ENCODE assay signal across 16 mouse cellular contexts in the genomic region with DNA sequence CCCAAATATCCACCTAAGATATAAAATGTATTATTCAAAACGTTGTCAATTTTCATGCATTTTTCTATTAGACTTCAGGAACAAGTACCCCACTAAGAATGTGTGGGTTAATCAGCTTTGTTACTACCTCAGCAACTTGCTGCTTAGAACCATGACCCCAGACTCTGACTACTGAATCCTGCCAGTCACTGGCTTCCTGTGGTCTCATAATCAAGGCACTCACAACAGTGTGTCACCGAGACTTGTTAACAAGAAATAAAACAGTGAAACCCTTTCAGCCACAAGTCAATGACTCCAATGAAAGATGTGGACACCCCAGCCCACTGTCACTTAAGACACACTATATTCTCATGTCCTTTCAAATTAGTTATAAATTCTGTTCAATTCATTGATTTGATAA.
"Had no signal": no experiment of that assay in that cellular context is flagged by ENCODE, and none has a peak within 500 bp of the region (broad histone marks: within the 10 kb centered on the region; RNA-seq: fewer than 3 reads in every experiment).

No protein-coding gene starts in this region.

- H3K9me3 ChIP-seq: liver, embryonic 15.5 days; midbrain, embryonic 10.5 days; midbrain, embryonic 12.5 days; neural tube, embryonic 12.5 days had no signal

- H3K4me1 ChIP-seq: midbrain, embryonic 10.5 days; midbrain, embryonic 12.5 days; neural tube, embryonic 12.5 days had no signal

- DNase-seq: liver, postnatal 0 days; lung, embryonic 14.5 days; lung, postnatal 10 days; lung, postnatal 4 days; midbrain, embryonic 14.5 days; right cerebral cortex, postnatal 25 days; right cerebral cortex, postnatal 4 days; spleen, adult 18-20 months; thymus, adult 18-20 months; thymus, postnatal 14 days; thymus, postnatal 36 days had no signal

- H3K36me3 ChIP-seq: liver, embryonic 15.5 days; midbrain, embryonic 10.5 days; midbrain, embryonic 12.5 days; neural tube, embryonic 12.5 days had no signal

- H3K4me3 ChIP-seq: liver, embryonic 15.5 days; midbrain, embryonic 10.5 days; midbrain, embryonic 12.5 days; neural tube, embryonic 12.5 days had no signal

- H3K4me2 ChIP-seq: liver, embryonic 15.5 days; lung, embryonic 14.5 days; midbrain, embryonic 12.5 days; neural tube, embryonic 12.5 days had no signal

- H3K9ac ChIP-seq: liver, embryonic 15.5 days; liver, postnatal 0 days; lung, embryonic 14.5 days; midbrain, embryonic 12.5 days; neural tube, embryonic 12.5 days had no signal

- H3K27me3 ChIP-seq: liver, embryonic 15.5 days; midbrain, embryonic 12.5 days; neural tube, embryonic 12.5 days had no signal

- H3K27ac ChIP-seq: liver, embryonic 15.5 days; midbrain, embryonic 10.5 days; midbrain, embryonic 12.5 days; neural tube, embryonic 12.5 days had no signal

- ATAC-seq: liver, postnatal 0 days; midbrain, embryonic 16.5 days had no signal
